Mouse (Mus musculus) cerebral cortex, adult 2 months (tissue): Measurements from ENCODE around the gene Tdp2.

ENCODE experiments used
- WGBS: fragments of 180-500 bp; shearing (Covaris S2); methylation state at CpG from one replicate; pipeline ENCODE4 v1.1.7; 2018; 5-methylcytosine and 5-hydroxymethylcytosine counted together

Gene Tdp2

DNA sequence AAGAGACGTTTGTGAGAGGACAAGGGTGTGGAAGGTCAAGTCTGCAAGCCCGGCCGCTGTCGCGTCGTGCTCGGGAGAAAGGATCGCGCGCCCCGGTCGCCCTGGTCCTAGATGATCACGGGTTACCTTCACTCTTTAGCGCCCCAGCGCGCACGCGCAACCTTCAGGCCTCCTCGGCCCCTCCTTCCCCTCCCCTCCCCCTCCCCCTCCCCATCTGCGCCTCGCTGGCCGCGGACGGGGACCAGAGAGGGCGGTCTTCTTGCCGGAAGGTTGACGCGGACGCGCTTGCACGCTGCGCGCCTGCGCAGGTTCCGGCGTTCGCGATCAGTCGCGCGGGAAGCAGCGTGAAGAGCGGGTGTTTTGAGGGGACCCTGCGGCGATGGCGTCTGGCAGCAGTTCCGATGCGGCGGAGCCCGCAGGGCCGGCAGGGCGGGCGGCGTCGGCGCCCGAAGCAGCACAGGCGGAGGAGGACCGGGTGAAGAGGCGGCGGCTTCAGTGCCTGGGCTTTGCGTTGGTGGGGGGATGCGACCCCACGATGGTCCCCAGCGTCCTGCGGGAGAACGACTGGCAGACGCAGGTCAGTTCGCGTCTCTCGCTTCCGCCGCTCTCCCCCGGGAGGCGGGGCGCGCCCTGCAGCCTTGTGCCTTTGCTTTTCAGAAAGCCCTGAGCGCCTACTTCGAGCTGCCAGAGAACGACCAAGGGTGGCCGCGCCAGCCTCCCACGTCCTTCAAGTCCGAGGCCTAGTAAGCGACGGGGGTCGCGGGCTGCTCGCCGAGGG is at the start of gene Tdp2, which contains the start of gene Acot13:
TSS of gene Tdp2 (plus strand) at position 327 of the 778 bp plus-strand sequence.
TSS of gene Acot13 (minus strand) at position 188 of the 778 bp plus-strand sequence.
- WGBS: under 1% methylated on average over 90 of the region's 90 CpGs

DNA sequence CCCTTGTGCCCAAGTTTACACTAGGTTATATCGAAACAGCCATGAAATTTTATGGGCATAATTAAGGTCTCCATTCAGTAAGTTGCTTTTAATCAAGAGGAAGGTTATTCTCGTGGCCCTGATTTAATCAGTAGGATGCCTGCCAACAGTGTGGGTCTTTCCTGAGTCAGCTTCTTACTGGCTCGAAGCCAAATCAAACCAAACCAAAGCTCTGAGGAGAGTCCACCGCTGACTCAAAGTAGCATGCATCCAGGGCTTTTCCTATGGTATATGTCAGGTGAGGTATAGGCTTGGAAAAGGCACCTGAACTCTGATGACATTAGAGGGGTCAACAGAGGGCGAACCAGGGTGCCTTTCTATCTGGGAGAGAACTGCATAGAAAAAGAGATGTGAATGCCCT is 49.6 kb upstream of the Tdp2 start:
- WGBS: 59% methylated on average over 5 of the region's 5 CpGs

DNA sequence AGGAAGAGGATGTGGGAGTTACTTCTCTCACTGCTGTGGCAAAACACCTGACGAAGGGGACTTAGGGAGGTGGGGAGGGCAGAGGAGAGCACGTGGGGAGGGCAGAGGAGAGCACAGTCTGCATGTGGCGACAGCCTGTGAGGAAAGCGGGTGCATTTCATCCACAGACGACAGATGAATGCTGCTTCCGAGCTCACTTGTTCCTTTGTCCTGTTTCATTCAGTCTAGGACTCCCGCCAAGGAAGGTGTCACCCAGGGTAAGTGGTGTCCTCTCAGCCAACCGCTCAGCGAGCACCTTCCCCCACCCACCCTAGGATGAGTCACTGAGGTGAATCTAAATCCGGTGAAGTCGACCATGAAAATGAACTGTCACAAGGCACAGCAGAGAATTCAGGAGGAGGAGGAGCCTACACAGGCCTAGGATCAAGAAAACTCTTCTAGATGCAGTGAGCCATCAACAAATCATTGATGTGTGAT is 45.4 kb upstream of the Tdp2 start:
- WGBS: 31% methylated on average over 11 of the region's 11 CpGs

DNA sequence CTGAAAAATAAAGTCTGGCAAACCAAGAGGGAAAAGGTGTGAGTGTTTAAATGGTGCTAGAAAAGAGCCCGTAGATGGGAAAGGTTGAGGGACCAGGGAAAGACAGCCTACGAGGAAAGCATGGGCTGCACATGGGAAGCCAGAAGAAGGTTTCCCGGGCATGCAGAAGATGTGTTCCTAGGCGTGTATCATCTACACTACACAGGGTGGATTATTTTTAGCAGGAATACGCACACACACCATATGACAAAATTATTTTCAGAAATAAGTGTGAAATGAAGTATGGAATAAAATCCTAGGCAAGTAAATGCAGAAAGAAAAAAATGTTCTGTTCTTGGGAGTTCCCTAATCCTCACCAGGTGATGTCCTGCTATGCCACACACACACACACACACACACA is 44.0 kb upstream of the Tdp2 start:
- 44% methylated on average over 5 of the region's 5 CpGs for WGBS

DNA sequence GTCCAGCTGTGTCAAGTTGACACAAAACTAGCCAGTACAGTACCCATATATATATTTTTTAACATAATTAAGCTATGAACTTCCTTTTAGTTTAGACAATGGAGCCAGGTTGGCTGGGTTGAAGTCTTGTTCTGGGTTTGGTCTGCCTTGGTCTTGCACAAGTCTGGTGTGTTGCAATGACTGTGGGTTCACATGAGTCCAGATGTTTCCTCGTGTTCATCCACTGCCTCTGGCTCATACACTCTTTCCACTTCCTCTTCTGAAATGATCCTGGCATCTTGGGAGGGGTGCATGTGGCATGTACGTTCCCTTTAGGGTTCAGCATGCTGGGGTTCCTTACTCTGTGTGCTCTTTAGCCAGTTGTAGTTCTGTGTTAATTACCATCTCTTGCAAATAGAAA is 40.1 kb upstream of the Tdp2 start:
- 73% methylated on average over 2 of the region's 2 CpGs for WGBS

DNA sequence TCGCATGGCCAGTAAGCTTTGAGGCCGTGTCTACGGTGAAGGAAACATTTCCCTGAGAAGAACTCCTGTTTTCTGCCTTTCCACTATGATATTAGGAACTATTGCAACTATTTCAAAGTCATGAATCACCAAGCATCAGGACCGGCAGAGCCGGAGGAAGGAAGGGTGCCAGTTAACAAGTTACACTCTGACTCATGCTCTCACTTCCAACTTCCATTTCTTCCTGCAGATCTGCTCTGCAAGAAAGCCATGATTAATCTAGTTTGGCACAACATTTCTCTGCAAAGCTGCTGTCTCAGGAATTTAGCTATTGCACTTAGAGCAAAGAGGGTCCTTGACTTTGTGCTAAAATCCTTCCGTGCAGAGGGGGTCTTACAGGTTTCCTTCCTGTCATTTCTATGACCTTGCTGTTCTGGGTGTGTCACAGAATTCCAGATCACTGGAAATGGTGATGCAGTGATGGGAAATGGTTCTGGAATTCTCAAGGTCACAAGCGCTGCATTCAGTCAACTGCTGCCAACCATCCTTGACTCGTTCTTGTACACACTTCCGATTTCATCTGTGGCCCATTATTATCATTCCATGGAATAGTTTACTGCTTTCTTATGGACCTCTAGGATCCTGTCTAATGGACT is 39.0 kb upstream of the Tdp2 start:
- WGBS: 58% methylated on average over 9 of the region's 9 CpGs

DNA sequence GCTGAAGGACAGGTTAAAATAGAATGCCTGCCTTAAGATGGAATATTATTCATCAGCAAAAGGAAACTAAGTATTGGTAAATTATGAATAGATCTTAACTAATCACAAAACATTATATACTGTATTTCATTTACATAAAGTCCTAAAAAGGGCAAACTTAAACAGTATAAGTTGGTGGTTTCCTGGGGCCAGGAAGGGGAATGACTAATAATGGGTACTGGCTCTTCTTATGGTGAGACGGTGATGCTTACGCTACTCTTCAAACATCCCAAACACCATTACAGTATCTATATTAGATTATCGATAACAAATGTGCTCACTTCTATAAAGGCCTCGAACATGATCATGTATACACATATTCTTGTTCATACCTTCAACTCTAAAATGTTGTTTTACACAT is 32.8 kb upstream of the Tdp2 start:
- 98% methylated on average over 4 of the region's 4 CpGs for WGBS

DNA sequence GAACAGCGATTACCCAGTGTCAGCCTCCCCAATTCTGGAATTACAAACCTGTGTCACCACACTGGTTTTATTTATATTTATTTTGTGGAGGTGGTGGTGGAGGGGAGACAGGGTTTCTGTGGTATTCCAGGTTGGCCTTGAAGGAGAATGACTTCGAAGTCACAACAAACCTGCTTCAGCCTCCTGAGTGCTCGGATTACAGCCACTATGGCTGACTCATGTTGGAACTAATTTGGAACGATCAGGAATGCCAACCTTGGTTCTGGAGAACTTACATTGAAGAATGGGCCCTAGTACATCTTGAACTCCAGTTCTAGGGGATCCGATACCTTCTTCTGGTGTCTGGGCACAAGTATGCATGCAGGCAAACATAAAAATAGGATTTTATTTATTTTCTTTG is 32.1 kb upstream of the Tdp2 start:
- 62% methylated on average over 5 of the region's 5 CpGs for WGBS

DNA sequence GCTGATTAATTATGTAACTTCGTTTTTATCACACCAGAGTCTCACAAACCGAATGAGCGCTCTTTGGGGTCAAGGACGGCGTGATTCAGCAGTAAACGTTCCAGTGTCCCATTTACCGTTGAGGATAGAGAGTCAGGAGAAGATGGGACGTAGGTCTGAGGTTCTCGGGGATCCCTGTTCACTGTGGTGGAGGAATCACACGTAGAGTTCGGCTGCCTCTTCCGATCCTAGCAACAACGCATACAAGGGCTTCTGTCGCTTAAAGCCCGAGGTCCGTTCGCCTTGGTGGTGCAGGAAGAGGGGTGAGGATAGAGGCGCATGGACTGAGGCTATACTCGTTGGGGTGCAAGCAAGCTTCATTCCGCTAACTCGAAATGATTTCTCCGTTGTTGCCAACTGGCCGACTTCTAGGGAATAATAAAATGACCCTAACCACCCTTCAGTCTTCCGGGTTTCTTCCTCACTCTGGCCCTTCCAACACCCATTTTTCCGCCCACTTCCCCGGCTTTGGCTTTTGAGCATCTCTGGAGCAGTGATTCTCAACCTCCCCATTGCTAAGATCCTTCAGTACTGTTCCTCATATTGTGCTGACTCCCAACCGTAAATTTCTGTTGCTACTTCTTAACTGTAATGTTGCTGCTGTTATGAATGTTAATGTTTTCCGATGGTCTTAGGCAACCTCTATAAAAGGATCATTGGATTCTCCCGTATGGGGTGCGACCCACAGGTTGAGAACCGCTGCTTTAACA is 31.4 kb upstream of the Tdp2 start:
- under 1% methylated on average over 31 of the region's 31 CpGs for WGBS

DNA sequence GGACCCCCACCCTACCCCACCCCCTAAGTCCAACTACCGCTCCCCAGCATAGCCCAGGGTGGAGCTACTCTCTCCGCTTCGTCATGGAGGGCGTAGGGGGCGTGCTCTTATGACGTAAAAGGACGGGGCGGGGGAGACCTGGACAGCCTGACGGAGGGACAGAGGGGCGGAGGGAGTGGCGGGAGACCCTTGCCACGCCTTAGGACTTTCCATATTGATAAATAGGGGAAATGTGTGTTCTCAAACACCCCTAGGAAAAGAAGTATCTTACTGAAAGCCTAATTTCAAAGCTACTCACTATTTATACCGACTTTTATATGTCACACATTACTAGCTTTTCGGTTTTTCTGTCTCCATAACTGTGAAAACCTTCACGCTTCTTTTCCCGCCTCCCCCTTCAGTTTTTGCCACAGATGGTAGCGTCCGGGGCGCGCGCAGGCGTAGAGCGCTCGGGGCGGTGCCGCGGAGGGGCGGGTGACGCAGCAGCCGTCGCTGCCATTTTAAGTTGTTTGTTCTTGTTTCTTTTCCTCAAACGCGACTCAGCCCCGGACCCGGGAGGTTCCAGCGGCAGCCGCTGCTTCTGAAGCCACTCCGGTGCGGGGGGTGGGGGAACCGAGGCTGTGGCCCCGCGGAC is 30.7 kb upstream of the Tdp2 start:
- WGBS: under 1% methylated on average over 42 of the region's 42 CpGs

DNA sequence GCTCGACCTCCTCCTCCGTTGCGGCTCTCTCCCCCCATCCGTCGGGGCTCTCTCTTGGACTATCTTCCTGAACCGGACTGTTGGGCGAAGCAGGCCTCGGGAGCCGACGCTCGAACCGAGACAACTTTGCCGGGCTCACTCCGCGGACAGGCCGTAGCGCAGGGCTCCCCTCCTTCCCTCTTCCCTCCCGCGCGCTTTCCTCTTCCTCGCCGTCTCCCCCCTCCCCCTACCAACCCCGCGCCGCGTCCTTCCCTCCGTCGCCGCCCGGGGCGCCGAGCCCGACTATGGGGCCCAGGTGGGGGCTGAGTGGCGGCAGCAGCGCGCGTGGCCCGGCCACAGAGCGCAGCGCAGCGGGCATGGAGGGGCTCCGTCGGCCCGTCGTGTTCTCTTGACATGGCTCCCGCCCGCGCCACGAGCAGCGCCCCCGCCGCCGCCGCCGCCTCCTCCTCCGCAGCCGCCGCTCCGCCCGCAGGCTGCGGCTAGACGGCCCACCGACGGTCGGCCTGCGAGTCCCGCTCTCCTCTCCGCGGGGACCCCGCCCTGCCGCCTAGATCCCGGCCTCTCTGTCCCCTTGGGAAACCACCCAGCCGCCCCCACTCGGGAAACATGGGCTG is 30.1 kb upstream of the Tdp2 start, which contains the start of gene BC005537:
TSS of gene BC005537 (plus strand) at position 350 of the 614 bp plus-strand sequence.
- WGBS: under 1% methylated on average over 74 of the region's 74 CpGs

DNA sequence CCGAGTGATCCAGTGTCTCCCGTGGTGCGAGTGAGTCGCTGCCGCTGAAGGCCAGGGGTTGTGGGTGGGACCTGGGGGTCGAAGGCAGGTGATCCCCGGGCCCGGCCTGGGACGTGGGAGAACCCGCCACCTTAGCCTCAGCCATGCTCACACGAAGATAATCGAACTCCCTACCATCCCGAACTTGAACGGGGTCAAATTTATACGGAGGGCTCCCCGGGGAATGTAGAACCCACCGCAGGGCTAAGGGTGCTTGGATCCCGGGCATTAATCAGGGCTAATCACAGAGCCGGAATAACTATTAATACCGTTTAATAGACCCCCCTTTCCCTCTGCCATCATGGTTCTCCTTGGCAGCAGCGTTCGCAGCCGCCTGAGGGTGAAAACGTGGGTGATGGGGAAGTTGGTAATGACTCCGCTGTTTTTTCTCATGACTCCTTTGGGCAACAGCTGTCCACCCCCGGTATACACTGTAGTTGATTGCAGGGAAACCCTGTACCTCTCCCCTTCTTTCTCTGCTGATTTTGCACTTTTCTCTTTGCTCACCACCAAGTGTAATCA is 29.3 kb upstream of the Tdp2 start:
- WGBS: under 1% methylated on average over 26 of the region's 26 CpGs

DNA sequence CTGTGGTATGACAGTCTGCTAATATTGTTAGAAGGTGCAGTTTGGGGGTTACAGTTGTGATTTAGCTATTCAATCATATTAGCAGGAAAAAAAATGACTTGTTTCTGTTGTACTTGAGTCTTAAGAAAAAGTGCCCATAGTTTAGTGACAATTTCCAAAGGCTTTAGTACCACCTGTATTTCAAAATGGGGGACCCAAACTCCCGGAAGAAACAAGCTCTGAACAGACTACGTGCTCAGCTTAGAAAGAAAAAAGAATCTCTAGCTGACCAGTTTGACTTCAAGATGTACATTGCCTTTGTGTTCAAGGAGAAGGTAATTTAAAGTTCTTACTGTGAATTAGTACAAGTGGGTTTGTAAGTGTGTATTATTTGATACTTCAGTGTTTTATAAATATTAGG is 28.3 kb upstream of the Tdp2 start:
- WGBS: 3% methylated on average over 2 of the region's 2 CpGs

DNA sequence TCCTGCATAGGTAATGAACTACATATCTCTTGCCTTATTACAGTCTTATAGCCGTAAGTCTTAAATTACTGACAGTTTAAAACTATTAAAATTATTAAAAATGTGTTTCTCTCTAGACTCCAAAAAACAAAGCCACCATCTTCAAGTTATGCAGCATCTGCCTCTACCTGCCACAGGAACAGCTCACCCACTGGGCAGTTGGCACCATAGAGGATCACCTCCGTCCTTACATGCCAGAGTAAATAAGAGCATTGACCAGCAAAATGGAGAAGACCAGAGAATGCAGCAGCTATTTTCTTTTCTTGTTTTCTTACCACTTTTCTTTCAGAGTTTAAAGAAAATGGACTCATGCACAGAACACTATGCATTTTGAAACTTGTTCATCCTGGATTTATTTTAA is 19.0 kb upstream of the Tdp2 start:
- WGBS: 86% methylated on average over 2 of the region's 2 CpGs

DNA sequence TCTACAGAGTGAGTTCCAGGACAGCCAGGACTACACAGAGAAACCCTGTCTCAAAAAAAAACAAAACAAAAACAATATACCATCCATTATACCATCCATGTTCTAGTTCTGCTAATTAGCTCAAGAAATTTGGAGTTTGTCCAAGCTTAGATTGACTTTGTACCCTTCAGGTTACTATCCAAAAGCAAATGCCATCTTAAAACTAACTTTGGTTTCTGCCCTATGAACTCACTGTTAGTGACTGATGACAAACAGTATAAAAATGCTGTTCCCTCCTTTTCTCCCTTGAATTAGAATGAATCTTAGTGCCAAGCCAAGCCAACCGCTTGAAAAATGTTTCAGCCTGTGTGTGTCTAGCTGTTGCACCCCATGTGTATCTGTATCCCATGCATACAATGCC is 16.9 kb upstream of the Tdp2 start:
- WGBS: 71% methylated on average over 1 of the region's 1 CpGs

DNA sequence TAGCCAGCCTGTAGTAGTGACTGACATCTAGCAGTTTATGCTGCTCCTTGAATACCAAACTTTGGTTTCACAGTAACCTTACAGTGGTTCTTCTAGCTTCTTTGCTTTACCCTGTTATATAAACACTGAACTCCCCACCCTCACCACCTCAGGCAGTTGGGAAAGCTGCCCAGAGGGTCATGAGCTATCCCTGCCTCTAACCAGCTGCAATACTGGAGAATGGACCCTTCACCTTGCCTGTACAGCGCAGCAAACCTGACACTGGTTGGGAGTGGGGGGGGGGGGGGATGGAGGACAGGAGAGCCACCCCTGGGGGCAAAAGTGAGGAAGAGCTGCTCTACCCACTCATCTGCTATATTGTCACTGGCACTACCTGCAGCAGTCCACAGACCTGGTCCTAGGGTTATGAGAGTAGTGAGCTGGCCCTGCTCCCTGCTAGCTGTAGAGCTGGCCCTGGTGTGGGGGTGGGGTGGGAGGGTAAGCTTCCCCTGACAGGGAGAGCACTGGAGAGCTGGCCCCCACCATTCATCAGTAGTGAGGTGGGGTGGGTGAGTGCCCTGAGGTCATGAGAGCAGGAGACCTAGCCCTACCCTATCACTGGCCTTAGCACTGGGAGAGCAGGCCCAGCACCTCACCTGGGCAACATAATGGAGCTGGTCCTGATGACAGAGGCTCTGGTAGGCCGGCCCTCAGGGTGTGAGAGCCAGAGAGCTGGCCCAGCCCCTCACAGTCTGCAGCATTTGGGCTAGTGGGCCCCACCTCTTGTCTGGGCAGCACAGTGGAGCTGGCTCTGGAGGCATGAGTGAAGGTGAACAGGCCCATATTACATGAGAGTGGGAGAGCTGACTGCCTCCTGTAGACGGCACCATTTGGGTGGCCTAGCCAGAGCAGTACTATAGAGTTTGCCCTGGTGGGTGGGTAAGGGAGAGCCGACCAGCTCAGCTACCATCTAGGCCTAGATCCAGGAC is 15.1 kb upstream of the Tdp2 start:
- WGBS: 62% methylated on average over 4 of the region's 4 CpGs

DNA sequence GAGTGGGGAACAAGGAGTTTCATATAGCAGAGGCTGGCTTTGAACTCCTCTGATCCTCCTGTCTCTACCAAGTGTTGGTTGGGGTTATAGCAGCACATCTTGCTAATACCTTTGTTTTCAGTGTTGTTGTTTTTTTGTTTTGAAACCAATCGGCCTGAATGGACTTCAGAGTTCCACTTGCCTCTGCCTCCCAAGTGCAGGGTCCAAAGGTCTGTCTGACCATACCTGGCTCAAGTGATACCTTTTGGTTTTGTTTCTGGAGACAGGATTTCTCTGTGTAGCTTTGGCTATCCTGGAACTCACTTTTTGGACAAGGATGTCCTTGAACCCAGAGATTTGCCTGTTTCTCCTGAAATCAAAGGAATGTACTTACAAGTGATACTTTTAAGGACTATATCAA is 11.5 kb upstream of the Tdp2 start:
- WGBS: 89% methylated on average over 1 of the region's 1 CpGs

DNA sequence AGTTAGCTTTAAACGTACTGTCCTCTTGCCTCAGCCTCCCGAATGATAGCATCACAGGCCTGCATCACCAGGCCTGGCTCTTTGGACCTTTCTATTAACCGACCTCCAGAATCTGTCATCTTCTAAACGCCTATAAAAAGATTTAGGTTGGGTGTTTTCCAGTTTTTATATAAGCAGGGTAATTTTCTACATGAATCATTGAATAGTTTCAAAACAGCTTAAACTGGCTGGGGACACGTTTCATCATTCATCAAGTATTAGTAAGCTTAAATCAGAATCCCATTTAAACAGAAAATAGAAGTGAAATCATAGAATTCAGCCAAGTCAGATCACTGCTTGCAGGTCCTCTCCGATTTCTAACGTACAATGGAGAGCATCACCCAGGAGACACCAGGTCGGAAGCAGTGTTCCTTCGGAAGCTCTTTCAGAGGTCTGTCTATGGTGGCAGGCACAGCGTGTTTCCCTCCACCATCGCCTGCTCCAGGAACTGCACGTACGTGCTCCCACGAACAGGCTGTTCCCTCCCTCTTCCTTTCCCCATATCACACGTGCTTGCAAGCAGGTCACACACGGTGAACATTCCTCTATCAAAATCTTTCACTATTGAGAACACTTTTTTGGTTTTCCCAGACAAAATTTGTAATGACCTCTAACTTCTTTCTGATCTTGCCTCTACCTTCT is 8.7 kb upstream of the Tdp2 start:
- WGBS: 68% methylated on average over 16 of the region's 16 CpGs

DNA sequence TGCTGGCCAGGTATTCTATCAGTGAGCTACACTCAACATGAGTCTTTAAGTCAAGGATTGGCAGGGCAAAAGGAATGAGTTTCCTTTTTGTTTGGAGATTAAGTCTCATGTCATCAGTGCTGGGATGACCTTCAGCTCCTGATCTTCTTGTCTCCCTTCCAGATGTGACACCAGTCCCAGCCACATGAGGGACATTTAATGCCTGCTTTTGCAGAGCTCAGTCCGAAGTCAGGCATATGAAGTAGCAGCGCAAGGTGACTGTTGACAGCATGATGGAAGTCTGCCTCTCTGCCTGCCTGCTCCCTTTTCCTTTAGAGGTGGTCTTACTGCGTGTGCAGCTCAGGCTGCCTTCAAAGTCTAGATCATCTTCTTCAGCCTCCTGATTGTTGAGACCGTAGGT is 6.8 kb upstream of the Tdp2 start:
- WGBS: 98% methylated on average over 4 of the region's 4 CpGs
